20 mouse cellular contexts compared by ENCODE assay signal in the genomic region with DNA sequence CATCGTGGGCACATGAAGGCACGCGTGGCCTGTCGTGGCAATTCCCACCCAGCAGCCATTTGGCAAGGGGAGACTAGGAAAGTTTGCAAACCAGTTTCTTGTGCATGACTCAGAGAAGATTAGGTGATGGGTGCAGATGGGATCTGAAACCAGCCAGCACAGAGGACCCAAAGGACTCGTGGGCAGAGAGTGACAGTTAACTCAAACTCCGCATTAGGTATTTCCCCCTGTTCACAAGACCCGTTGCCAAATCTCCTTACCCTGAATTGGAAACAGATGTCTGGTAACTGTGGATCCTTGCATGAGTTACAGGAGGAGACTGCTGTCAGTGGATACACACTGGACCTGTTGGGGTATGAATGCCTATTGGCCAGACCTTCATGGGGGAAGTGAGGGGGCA. TPM values are rescaled to one million over a fixed set of nuclear protein-coding genes. Genes with fewer than 3 reads are reported as not detected.
DNase-seq lines count a peak whose midpoint lies in the region; ATAC-seq and TF ChIP-seq lines count a peak whose summit lies in the region.
"Had no signal": no experiment of that assay in that cellular context is flagged by ENCODE, and none has a peak within 500 bp of the region (broad histone marks: within the 10 kb centered on the region; RNA-seq: fewer than 3 reads in every experiment).

No protein-coding gene starts in this region.

- in situ Hi-C loops in CH12.LX (cut with MboI; ENCODE audit: low pct_ligation_motif_present, low pct_unique_long_range_greater_than_20kb, low sequenced_read_pairs), result no loop called here

- H3K9me3 ChIP-seq in CH12.LX (replicated peaks; ENCODE audit: low read length), result peaks cover 8% of the 10 kb centered on the region
- no peaks in the 10 kb centered on the region for H3K9me3 ChIP-seq in embryonic facial prominence, embryonic 14.5 days (ENCODE audit: control insufficient read depth, low read length)
- H3K9me3 ChIP-seq: embryonic facial prominence, embryonic 13.5 days; neural tube, embryonic 15.5 days had no signal

- DNase-seq in 3T3-L1 (ENCODE audit: low read depth, low spot score) (peak; percentile 87), CH12.LX (ENCODE audit: extremely low read depth) (peak; percentile 84)
- peak; percentile 50 for DNase-seq in embryo, embryonic 10 days (ENCODE audit: low spot score)
- DNase-seq in embryonic facial prominence, embryonic 14.5 days (ENCODE audit: low spot score), result peak; percentile 72
- no peak for DNase-seq in left cerebral cortex, postnatal 10 days (ENCODE audit: extremely low spot score in 1 of 2, low spot score in 2 of 2)
- no peak for DNase-seq in cerebellum, adult 9-11 months
- DNase-seq in gastrocnemius, adult 8-10 months (ENCODE audit: low spot score in 2 of 2), result no peak
- DNase-seq: cerebellum, postnatal 14 days; gastrocnemius, postnatal 10 days; heart, adult 2 months; kidney, adult 18-20 months; kidney, postnatal 10 days; liver; thymus, postnatal 36 days had no signal

- H3K27me3 ChIP-seq in CH12.LX (replicated peaks), result no peaks in the 10 kb centered on the region
- H3K27me3 ChIP-seq in embryonic facial prominence, embryonic 14.5 days (replicated peaks; ENCODE audit: control insufficient read depth, insufficient read depth, low read length), result no peaks in the 10 kb centered on the region
- H3K27me3 ChIP-seq: embryonic facial prominence, embryonic 13.5 days; neural tube, embryonic 15.5 days had no signal

- no peak overlapping the region for H3K9ac ChIP-seq in CH12.LX (ENCODE audit: insufficient read depth, low read depth)
- H3K9ac ChIP-seq in embryonic facial prominence, embryonic 14.5 days (ENCODE audit: low read depth, low read length), result no peak overlapping the region
- H3K9ac ChIP-seq: embryonic facial prominence, embryonic 13.5 days; neural tube, embryonic 15.5 days had no signal

- H3K4me1 ChIP-seq in CH12.LX (ENCODE audit: control insufficient read depth in 1 of 2, insufficient read depth in 2 of 2), result peaks cover 8 to 22% of the 10 kb centered on the region in 2 experiments
- H3K4me1 ChIP-seq in embryonic facial prominence, embryonic 14.5 days (ENCODE audit: control insufficient read depth, insufficient read depth, low read length), result peaks cover 8% of the 10 kb centered on the region
- H3K4me1 ChIP-seq: neural tube, embryonic 15.5 days had no signal

- no peak overlapping the region for H3K4me3 ChIP-seq in CH12.LX (replicated peaks in 1 of 3; ENCODE audit: low read depth in 2 of 3, low read length in 2 of 3, poor library complexity in 1 of 3)
- H3K4me3 ChIP-seq in embryonic facial prominence, embryonic 14.5 days (ENCODE audit: low read depth, low read length), result no peak overlapping the region
- H3K4me3 ChIP-seq: embryonic facial prominence, embryonic 13.5 days; heart, adult 2 months; megakaryocyte, embryonic 14.5 days; neural tube, embryonic 15.5 days had no signal

- no peak overlapping the region for H3K27ac ChIP-seq in CH12.LX (ENCODE audit: insufficient read depth, low read depth)
- H3K27ac ChIP-seq in embryonic facial prominence, embryonic 14.5 days (replicated peaks; ENCODE audit: low read depth, low read length), result no peak overlapping the region
- H3K27ac ChIP-seq: embryonic facial prominence, embryonic 13.5 days; heart, adult 2 months; hindbrain, postnatal 0 days; neural tube, embryonic 15.5 days had no signal

- no peak for ATAC-seq in embryonic facial prominence, embryonic 14.5 days (ENCODE audit: low read depth)
- ATAC-seq: hindbrain, postnatal 0 days; lung, postnatal 0 days; midbrain, embryonic 16.5 days had no signal

- no peaks in the 10 kb centered on the region for H3K36me3 ChIP-seq in CH12.LX (replicated peaks in 1 of 2; ENCODE audit: control insufficient read depth in 1 of 2, insufficient read depth in 1 of 2, low read length in 1 of 2)
- no peaks in the 10 kb centered on the region for H3K36me3 ChIP-seq in embryonic facial prominence, embryonic 14.5 days (ENCODE audit: control insufficient read depth, insufficient read depth, low read length)
- H3K36me3 ChIP-seq: embryonic facial prominence, embryonic 13.5 days; neural tube, embryonic 15.5 days had no signal

- TF ChIP-seq EP300 in CH12.LX (IDR thresholded peaks at IDR 0.05; ENCODE audit: low read length), result peak; percentile 53; the same call in 1 of the 2 replicates

- no peak for TF ChIP-seq POLR2A in CH12.LX (IDR thresholded peaks at IDR 0.05; ENCODE audit: low read depth, low read length)

- TF ChIP-seq CTCF in CH12.LX (conservative IDR thresholded peaks at IDR 0.05 in 1 of 2, IDR thresholded peaks at IDR 0.05 in 1 of 2; ENCODE audit: low read depth in 2 of 2, low read length in 2 of 2), result no peak

- intact Hi-C loops in left cerebral cortex, postnatal 10 days (cut with DNase I), result no loop called here

- H3K79me2 ChIP-seq in CH12.LX (replicated peaks; ENCODE audit: control insufficient read depth, extremely low read depth, insufficient read depth, poor library complexity, severe bottlenecking), result no peaks in the 10 kb centered on the region

- dilution Hi-C loops in CH12.LX (cut with MboI; ENCODE audit: extremely low pct_ligation_motif_present, extremely low pct_unique_long_range_greater_than_20kb, low sequenced_read_pairs), result no loop called here

- TF ChIP-seq RAD21 in CH12.LX (IDR thresholded peaks at IDR 0.05; ENCODE audit: low read depth, low read length), result no peak; the same call in 1 of the 2 replicates

- H3K4me2 ChIP-seq in CH12.LX (ENCODE audit: insufficient read depth, low read depth, poor library complexity, severe bottlenecking), result no peak overlapping the region
- H3K4me2 ChIP-seq in embryonic facial prominence, embryonic 14.5 days (ENCODE audit: low read depth, low read length), result no peak overlapping the region
- H3K4me2 ChIP-seq: embryonic facial prominence, embryonic 13.5 days; neural tube, embryonic 15.5 days had no signal

- 37% methylated on average over 7 of the region's 7 CpGs for WGBS in embryonic facial prominence, embryonic 14.5 days

TF ChIP-seq in CH12.LX, 34 proteins besides CTCF, POLR2A, EP300 and RAD21:
- TF ChIP-seq SIN3A (IDR thresholded peaks at IDR 0.05; ENCODE audit: low read length), result 0 out of 2 replicates have a peak, but pooled peaks have one; percentile 44
- 0 out of 2 replicates have a peak, but pooled peaks have one; percentile 21 for TF ChIP-seq MAFK (IDR thresholded peaks at IDR 0.05; ENCODE audit: insufficient replicate concordance, low read length)
- TF ChIP-seq ETS1 (conservative IDR thresholded peaks at IDR 0.05; ENCODE audit: low read depth, low read length), result peak; percentile 67
- no peak for TF ChIP-seq RCOR1 (conservative IDR thresholded peaks at IDR 0.05; ENCODE audit: low read depth, low read length)
- TF ChIP-seq MEF2A (IDR thresholded peaks at IDR 0.05; ENCODE audit: borderline replicate concordance, low read depth, low read length), result peak; percentile 55; the same call in 1 of the 2 replicates
- peak; percentile 75 for TF ChIP-seq BHLHE40 (IDR thresholded peaks at IDR 0.05; ENCODE audit: low read depth, low read length)
- TF ChIP-seq ELF1 (IDR thresholded peaks at IDR 0.05; ENCODE audit: low read depth, low read length), result no peak
- peak; percentile 74 for TF ChIP-seq IRF4 (IDR thresholded peaks at IDR 0.05; ENCODE audit: low read depth, low read length)
- TF ChIP-seq ZMIZ1 (IDR thresholded peaks at IDR 0.05; ENCODE audit: low read depth, low read length), result no peak

RNA-seq across cellular contexts. Expression of a gene that starts 48.2 kb away (rescaled TPM):
- total RNA-seq in CH12.LX (2012; rRNA removed) (3.2 and 4.5 TPM in 2 replicates), CH12.LX (2014; rRNA removed) (6.1 and 7.8 TPM in 2 replicates)
- 10.9 and 14.2 TPM in 2 replicates for polyA plus RNA-seq in CH12.LX (2012; ENCODE audit: insufficient read length, low read depth)
- polyA plus RNA-seq in embryonic facial prominence, embryonic 14.5 days (2014; fragmentation: Nextera tagmentation; extraction: Ambion mirVana), result 16.1 and 17.6 TPM in 2 replicates
- 10 to 100 TPM; 43.3 to 45.8 TPM for total RNA-seq in left cerebral cortex, postnatal 10 days (2021)
- 10 to 100 TPM; 19.1 to 26.3 (median 21.0) TPM for total RNA-seq in gastrocnemius, adult 8-10 months (2022)

Comparison
In these comparisons a context has a peak if more than half of its experiments do, and no peak if none do; other contexts are left out.
1. DNase-seq: peak in 3T3-L1 (single experiment), CH12.LX (single experiment), embryo, embryonic 10 days (single experiment) and embryonic facial prominence, embryonic 14.5 days (single experiment); none in left cerebral cortex, postnatal 10 days (0 of 2), cerebellum, adult 9-11 months (single experiment) and gastrocnemius, adult 8-10 months (0 of 2).